Mouse (Mus musculus) ES-E14 (cell line): ENCODE data around the gene Cfl1. TPM values are rescaled to one million over a fixed set of nuclear protein-coding genes. Genes with fewer than 3 reads are reported as not detected.

ENCODE experiments used
- DNase-seq: peaks from one replicate; pipeline ENCODE4 v3.0.0-alpha.2; 2013; ENCODE audit warnings: low read depth, low spot score
- H3K27ac ChIP-seq: 2 replicates; pipeline ENCODE4 v1.5.1; 2012; ENCODE audit warnings: low read depth, mild to moderate bottlenecking, low read length, moderate library complexity, mixed read lengths; ENCODE audit not compliant: poor library complexity, insufficient read depth, severe bottlenecking
- H3K36me3 ChIP-seq: 2 replicates; pipeline ENCODE4 v1.6.1; 2012; ENCODE audit warnings: mild to moderate bottlenecking, low read length, moderate library complexity, mixed read lengths; ENCODE audit not compliant: control insufficient read depth, poor library complexity, insufficient read depth, severe bottlenecking
- H3K4me1 ChIP-seq, 2 experiments: fragments of 150-350 bp in 1 of 2; sonication (generic) in 1 of 2; 2 replicates each; pipeline ENCODE4 v1.6.1; 2012; ENCODE audit warnings: low read length in 2 of 2, mild to moderate bottlenecking in 1 of 2, mixed read lengths in 1 of 2; ENCODE audit not compliant: control insufficient read depth in 2 of 2, insufficient read depth in 2 of 2, poor library complexity in 1 of 2
- H3K4me3 ChIP-seq, 2 experiments: fragments of 150-350 bp in 1 of 2; sonication (generic) in 1 of 2; 2 replicates each; pipeline ENCODE4 v1.5.1; 2012; ENCODE audit warnings: low read length in 2 of 2, low read depth in 1 of 2, mild to moderate bottlenecking in 1 of 2, mixed read lengths in 1 of 2; ENCODE audit not compliant: insufficient read depth in 1 of 2, poor library complexity in 1 of 2, severe bottlenecking in 1 of 2
- H3K9ac ChIP-seq: 2 replicates; pipeline ENCODE4 v1.6.1; 2012; ENCODE audit warnings: low read depth, mild to moderate bottlenecking, low read length, mixed read lengths; ENCODE audit not compliant: poor library complexity, insufficient read depth, severe bottlenecking
- H3K9me3 ChIP-seq: fragments of 150-350 bp; sonication (generic); 2 replicates; pipeline ENCODE4 v1.6.1; 2012; ENCODE audit warnings: low read depth, mild to moderate bottlenecking, low read length; ENCODE audit not compliant: control insufficient read depth, insufficient read depth
- CHD2 ChIP-seq: IDR thresholded peaks from 2 replicates; pipeline ENCODE4 v1.6.1; 2014; ENCODE audit warnings: mild to moderate bottlenecking, low read depth, low read length, inconsistent platforms
- HCFC1 ChIP-seq: IDR thresholded peaks from 2 replicates; pipeline ENCODE4 v1.6.1; 2012; ENCODE audit warnings: low read length, inconsistent platforms, borderline replicate concordance; ENCODE audit not compliant: insufficient read depth
- MAFK ChIP-seq: IDR thresholded peaks from 2 replicates; pipeline ENCODE4 v1.6.1; 2014; ENCODE audit warnings: mild to moderate bottlenecking, low read depth, low read length, inconsistent platforms; ENCODE audit not compliant: insufficient read depth
- ZC3H11A ChIP-seq: IDR thresholded peaks from 2 replicates; pipeline ENCODE4 v1.6.1; 2012; ENCODE audit warnings: low read depth, mild to moderate bottlenecking, inconsistent platforms, low read length, borderline replicate concordance
- ZNF384 ChIP-seq: IDR thresholded peaks from 2 replicates; pipeline ENCODE4 v1.6.1; 2012; ENCODE audit warnings: low read depth, low read length, inconsistent platforms
- in situ Hi-C, 2 experiments: fragments of 600-800 bp; cut with MboI; formaldehyde crosslinking; loops; one replicate each; pipeline ENCODE4 v1.15.1; 2025; ENCODE audit warnings: low sequenced_read_pairs in 2 of 2, inconsistent platforms in 1 of 2; ENCODE audit not compliant: unreplicated experiment in 2 of 2
- total RNA-seq: library from RNA; depleted of rRNA; stranded (reverse); fragments of 300-350 nt; gene quantifications from 2 replicates; pipeline ENCODE4 v1.2.3, GENCODE M21; 2012

Cfl1 gene
- total RNA-seq, 1 experiment, result 955 TPM

DNA sequence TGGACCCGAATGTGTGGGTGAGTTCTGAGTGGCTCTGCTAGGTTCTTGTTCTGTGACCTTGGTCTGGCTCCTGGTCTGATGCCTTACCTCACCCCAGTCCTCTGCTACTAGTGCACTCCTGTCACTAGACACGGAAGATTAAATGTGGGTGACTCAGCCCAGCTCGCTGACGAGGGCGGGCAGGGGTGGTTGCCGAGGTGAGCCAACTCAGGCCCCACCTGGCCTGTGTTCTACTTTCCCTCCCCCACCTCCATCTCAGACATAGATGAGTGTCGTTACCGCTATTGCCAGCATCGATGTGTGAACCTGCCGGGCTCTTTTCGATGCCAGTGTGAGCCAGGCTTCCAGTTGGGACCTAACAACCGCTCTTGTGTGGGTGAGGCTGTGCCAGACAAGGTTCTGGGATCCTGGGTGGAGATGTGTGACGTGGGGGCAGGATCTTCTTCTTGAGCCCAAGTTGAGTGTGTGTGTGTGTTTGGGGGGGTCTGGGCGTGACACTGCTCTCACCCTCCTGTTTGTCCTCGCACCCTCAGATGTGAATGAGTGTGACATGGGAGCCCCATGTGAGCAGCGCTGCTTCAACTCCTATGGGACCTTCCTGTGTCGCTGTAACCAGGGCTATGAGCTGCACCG lies 12.5 kb upstream of the Cfl1 start:
- H3K9ac ChIP-seq, result no peak overlapping the region
- H3K36me3 ChIP-seq, result peaks cover 3% of the 10 kb centered on the region
- no peak for DNase-seq
- no peak overlapping the region for H3K4me3 ChIP-seq
- H3K9me3 ChIP-seq, result no peaks in the 10 kb centered on the region
- in situ Hi-C loops, result no loop called here
- no peak overlapping the region for H3K27ac ChIP-seq
- H3K4me1 ChIP-seq, result 0 out of 4 replicates have a peak, but pooled peaks cover 0 to 2% of the 10 kb centered on the region in 2 experiments
- TF ChIP-seq ZNF384 (no peak), MAFK (no peak), ZC3H11A (no peak)

DNA sequence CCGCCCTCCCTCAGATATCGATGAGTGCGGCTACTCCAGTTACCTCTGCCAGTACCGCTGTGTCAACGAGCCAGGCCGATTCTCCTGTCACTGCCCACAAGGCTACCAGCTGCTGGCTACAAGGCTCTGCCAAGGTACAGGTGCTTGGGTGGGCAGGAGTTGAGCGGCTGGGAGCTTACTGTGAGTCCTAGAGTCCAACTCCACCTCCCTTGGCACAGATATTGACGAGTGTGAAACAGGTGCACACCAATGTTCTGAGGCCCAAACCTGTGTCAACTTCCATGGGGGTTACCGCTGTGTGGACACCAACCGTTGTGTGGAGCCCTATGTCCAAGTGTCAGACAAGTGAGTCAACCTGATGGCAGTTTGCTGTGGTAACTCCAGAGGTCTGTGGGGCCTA lies 10.2 kb upstream of the Cfl1 start:
- Histone ChIP-seq H3K9ac (no peak overlapping the region), H3K4me1 (0 out of 4 replicates have a peak, but pooled peaks cover 0 to under 1% of the 10 kb centered on the region in 2 experiments), H3K27ac (no peak overlapping the region), H3K9me3 (no peaks in the 10 kb centered on the region), H3K4me3 (no peak overlapping the region), H3K36me3 (peaks cover 19% of the 10 kb centered on the region)
- TF ChIP-seq MAFK (no peak), HCFC1 (no peak), CHD2 (no peak), ZNF384 (no peak), ZC3H11A (no peak)
- no peak for DNase-seq
- in situ Hi-C loops, result no loop called here

DNA sequence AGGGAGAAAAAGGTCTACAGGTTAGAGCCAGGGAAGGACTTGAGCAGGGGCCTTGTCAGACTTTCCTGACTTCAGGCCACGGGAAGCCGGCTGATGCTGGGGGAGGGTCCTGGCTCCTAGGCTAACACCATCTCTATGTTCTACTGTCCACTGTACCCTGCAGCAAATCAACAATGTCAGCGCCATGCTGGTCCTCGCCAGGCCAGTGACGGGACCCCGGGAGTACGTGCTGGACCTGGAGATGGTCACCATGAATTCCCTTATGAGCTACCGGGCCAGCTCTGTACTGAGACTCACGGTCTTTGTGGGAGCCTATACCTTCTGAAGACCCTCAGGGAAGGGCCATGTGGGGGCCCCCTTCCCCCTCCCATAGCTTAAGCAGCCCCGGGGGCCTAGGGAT lies 8.9 kb upstream of the Cfl1 start:
- H3K4me3 ChIP-seq, result no peak overlapping the region
- H3K36me3 ChIP-seq, result peaks cover 32% of the 10 kb centered on the region
- no peak overlapping the region for H3K9ac ChIP-seq
- DNase-seq, result no peak
- H3K9me3 ChIP-seq, result no peaks in the 10 kb centered on the region
- TF ChIP-seq ZNF384 (no peak), HCFC1 (no peak), CHD2 (no peak), ZC3H11A (no peak), MAFK (no peak)
- 0 out of 4 replicates have a peak, but pooled peaks cover 0 to 2% of the 10 kb centered on the region in 2 experiments for H3K4me1 ChIP-seq
- H3K27ac ChIP-seq, result no peak overlapping the region
- in situ Hi-C loops, result no loop called here

DNA sequence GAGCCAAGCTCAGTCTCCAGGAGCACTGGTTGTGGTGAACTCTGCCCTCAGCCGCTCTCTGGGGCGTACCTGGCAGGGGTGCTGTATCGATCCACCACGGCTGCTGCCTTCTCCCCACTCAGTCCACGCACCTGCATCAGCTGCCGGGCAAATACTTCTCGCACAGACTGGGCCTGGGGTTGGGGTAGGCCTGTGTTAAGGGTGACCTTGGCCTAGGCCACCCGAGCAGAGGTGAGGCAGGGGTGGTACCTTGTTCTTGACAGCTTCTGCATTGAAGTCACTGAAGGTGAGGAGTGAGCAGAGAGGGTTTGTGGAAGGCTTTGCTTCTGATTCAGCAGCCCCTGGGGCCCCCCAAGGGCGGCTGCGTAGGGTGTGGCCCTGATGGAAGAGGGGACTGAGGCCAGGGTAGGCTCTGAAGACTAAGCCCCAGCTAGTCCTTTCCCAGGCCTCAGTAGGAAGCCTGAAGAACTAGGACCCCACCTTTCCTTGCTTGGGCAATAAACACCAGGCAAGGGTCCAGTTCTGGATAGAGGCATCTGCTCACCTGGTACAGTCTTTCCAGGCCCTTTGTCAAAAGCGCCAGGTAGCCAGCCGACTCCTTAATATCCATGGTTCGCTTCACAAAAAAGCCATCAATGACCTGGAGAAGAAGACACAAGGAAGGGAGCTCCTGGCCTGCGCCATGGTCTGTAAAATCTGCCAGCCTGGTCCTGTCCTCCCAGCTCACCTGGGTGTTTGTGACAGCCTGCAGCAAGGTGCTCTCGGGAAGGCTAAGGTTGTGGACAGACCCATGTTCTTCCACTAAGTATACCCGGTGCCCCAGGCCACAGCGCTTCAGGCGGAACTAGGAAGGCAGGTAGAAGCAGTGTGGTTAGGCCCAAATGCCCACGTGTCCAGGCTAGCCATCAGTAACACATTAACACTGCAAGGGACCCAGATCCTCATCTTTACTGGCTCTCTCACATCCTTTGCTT lies 6.6 kb upstream of the Cfl1 start:
- Histone ChIP-seq H3K9me3 (no peaks in the 10 kb centered on the region), H3K4me3 (no peak overlapping the region), H3K4me1 (peaks cover 2 to 4% of the 10 kb centered on the region in 2 experiments; a peak in 1 of 4 replicates), H3K36me3 (peaks cover 32% of the 10 kb centered on the region), H3K9ac (no peak overlapping the region), H3K27ac (no peak overlapping the region)
- in situ Hi-C loops, result no loop called here
- no peak for DNase-seq
- TF ChIP-seq CHD2 (no peak), HCFC1 (no peak), ZNF384 (no peak), MAFK (no peak), ZC3H11A (no peak)
